Mouse (Mus musculus): ENCODE results near the gene Sde2. TPM values are rescaled to one million over a fixed set of nuclear protein-coding genes. Genes with fewer than 3 reads are reported as not detected.

The Sde2 gene
- polyA plus RNA-seq, 1 experiment = 7.1 TPM

DNA sequence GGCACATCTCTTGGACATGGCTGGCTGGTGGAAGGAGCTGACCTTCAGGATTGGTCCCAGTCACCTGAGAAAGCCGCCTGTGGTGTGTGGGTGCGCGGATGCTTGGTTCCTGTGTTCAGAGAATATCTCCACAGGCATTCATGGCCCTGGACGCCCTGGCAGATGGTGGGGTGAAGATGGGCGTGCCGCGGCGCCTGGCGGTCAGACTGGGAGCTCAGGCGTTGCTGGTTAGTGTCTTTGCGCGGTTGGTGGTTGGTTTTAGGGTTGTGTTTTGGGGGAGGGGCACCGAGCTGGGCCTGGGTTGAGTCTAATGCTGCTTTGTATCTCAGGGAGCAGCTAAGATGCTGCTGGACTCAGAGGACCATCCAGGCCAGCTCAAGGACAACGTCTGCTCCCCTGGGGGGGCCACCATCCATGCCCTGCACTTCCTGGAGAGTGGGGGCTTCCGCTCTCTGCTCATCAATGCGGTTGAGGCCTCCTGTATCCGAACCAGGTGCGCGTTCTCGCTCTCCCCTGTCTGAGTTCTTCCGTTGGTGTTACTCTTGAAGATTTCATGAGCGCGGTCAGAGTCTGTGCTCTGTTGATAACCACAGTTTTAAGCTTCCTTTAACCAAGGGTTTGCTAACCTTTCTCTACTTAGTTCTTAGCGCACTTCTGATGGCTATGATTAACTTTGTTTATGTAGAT is 55.7 kb downstream of the Sde2 start:
- Histone ChIP-seq H3K4me1 (ENCODE audit: control insufficient read depth, insufficient read depth, insufficient read length) (peaks cover 6% of the 10 kb centered on the region; the same call in 1 of the 2 replicates), H3K27ac (ENCODE audit: insufficient read depth, low read length) (peak overlapping the region; percentile 31; the same call in 1 of the 2 replicates), H3K27me3 (ENCODE audit: control insufficient read depth, insufficient read depth, low read length) (no peaks in the 10 kb centered on the region), H3K36me3 (ENCODE audit: control insufficient read depth, insufficient read depth, low read length) (peaks cover 18% of the 10 kb centered on the region), H3K4me3 (ENCODE audit: extremely low read depth, insufficient read depth, insufficient read length) (no peak overlapping the region)
- WGBS = 88% methylated on average over 24 of the region's 24 CpGs
- no peak for TF ChIP-seq CTCF (IDR thresholded peaks at IDR 0.05; ENCODE audit: extremely low read depth, insufficient read depth, insufficient read length, insufficient replicate concordance)
- TF ChIP-seq POLR2A (IDR thresholded peaks at IDR 0.05; ENCODE audit: low read depth, low read length) = no peak
- DNase-seq (ENCODE audit: low read depth in 1 of 2, low spot score in 2 of 2) = no peak

DNA sequence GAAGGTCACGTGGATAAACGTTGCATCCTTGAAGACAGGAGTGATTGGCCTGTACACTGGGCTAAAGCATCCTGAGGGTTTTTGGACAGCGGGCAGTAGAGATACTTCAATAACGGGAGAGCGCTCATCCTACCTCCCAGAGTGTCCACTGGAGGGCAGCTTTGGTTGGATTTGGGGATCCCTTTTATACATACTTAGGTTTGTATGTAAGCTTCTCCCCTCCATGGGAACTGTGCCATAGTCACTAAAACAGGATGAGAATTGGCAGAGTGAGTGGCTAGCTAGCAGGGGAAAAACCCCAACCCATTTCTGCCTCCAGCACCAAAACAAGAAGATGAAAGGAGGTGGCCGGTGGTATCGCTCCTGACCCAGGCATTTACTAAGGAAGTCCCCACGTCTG is 60.2 kb downstream of the Sde2 start:
- Histone ChIP-seq H3K27ac (ENCODE audit: insufficient read depth, low read length) (no peak overlapping the region), H3K27me3 (ENCODE audit: control insufficient read depth, insufficient read depth, low read length) (no peaks in the 10 kb centered on the region), H3K36me3 (ENCODE audit: control insufficient read depth, insufficient read depth, low read length) (peaks cover 15% of the 10 kb centered on the region), H3K4me3 (ENCODE audit: extremely low read depth, insufficient read depth, insufficient read length) (no peak overlapping the region), H3K4me1 (ENCODE audit: control insufficient read depth, insufficient read depth, insufficient read length) (peaks cover 11% of the 10 kb centered on the region; the same call in 1 of the 2 replicates)
- no peak for TF ChIP-seq CTCF (IDR thresholded peaks at IDR 0.05; ENCODE audit: extremely low read depth, insufficient read depth, insufficient read length, insufficient replicate concordance)
- TF ChIP-seq POLR2A (IDR thresholded peaks at IDR 0.05; ENCODE audit: low read depth, low read length) = no peak
- no peak for DNase-seq (ENCODE audit: low read depth in 1 of 2, low spot score in 2 of 2)
- 70% methylated on average over 8 of the region's 8 CpGs for WGBS

DNA sequence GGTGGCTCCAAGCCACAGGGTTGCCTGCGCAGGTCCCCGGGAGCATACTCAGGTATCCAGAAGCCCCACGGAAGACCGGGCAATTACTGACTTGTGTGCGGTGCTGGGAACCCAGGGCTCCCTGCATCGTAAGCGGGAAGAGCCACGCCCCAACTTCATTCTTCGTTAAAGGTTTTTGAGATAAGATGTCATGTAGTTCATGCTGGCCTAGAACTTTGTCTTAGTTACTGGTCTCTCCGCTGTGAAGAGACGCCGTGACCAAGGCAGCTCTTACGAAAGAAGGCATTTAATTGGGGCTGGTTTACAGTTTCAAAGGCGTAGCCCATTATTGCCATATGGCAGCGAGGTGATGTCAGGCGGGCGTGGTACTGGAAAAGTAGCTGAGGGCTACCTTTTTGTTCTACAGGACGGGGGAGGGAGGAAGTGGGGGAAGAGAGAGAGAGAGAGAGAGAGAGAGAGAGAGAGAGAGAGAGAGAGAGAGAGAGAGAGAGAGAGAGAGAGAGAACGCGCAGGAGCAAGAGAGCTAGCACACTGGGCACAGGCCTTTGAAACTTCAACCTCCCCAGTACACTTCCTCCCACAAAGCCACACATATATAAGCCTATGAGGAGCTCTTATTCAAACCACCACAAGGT is 60.8 kb downstream of the Sde2 start:
- no peak for DNase-seq (ENCODE audit: low read depth in 1 of 2, low spot score in 2 of 2)
- no peaks in the 10 kb centered on the region for H3K27me3 ChIP-seq (ENCODE audit: control insufficient read depth, insufficient read depth, low read length)
- TF ChIP-seq POLR2A (IDR thresholded peaks at IDR 0.05; ENCODE audit: low read depth, low read length) = no peak
- no peak for TF ChIP-seq CTCF (IDR thresholded peaks at IDR 0.05; ENCODE audit: extremely low read depth, insufficient read depth, insufficient read length, insufficient replicate concordance)
- 44% methylated on average over 20 of the region's 20 CpGs for WGBS
- H3K27ac ChIP-seq (ENCODE audit: insufficient read depth, low read length) = no peak overlapping the region
- H3K36me3 ChIP-seq (ENCODE audit: control insufficient read depth, insufficient read depth, low read length) = peaks cover 9% of the 10 kb centered on the region
- H3K4me1 ChIP-seq (ENCODE audit: control insufficient read depth, insufficient read depth, insufficient read length) = peaks cover 14% of the 10 kb centered on the region; the same call in 1 of the 2 replicates
- H3K4me3 ChIP-seq (ENCODE audit: extremely low read depth, insufficient read depth, insufficient read length) = no peak overlapping the region

DNA sequence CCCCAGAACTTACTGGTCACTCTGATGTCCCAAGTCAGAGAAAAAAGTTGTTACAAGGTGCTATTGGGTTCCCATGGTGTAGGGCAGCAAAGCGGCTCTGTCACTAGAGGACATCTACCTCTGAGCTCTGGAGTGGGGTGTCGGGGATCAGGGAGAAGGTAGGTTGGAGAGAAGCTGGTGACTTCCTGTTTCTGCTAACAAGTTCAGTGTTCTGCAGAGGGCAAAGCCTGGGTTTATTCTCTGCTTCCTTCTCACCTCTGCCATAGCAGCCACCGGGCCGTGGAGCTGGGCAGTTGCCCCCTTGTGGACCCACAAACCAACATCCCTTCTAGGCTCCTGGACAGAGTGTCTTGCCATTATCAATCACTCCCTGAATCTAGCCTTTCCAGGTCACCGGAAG is 61.9 kb downstream of the Sde2 start:
- no peaks in the 10 kb centered on the region for H3K27me3 ChIP-seq (ENCODE audit: control insufficient read depth, insufficient read depth, low read length)
- WGBS = 40% methylated on average over 5 of the region's 5 CpGs
- H3K36me3 ChIP-seq (ENCODE audit: control insufficient read depth, insufficient read depth, low read length) = 0 out of 2 replicates have a peak, but pooled peaks cover 1% of the 10 kb centered on the region
- no peak overlapping the region for H3K4me3 ChIP-seq (ENCODE audit: extremely low read depth, insufficient read depth, insufficient read length)
- no peak for TF ChIP-seq POLR2A (IDR thresholded peaks at IDR 0.05; ENCODE audit: low read depth, low read length)
- no peak for TF ChIP-seq CTCF (IDR thresholded peaks at IDR 0.05; ENCODE audit: extremely low read depth, insufficient read depth, insufficient read length, insufficient replicate concordance)
- 0 out of 2 replicates have a peak overlapping the region, but pooled peaks have one; percentile 43 for H3K27ac ChIP-seq (ENCODE audit: insufficient read depth, low read length)
- peaks cover 14% of the 10 kb centered on the region; the same call in 1 of the 2 replicates for H3K4me1 ChIP-seq (ENCODE audit: control insufficient read depth, insufficient read depth, insufficient read length)
- DNase-seq (ENCODE audit: low read depth in 1 of 2, low spot score in 2 of 2) = no peak

DNA sequence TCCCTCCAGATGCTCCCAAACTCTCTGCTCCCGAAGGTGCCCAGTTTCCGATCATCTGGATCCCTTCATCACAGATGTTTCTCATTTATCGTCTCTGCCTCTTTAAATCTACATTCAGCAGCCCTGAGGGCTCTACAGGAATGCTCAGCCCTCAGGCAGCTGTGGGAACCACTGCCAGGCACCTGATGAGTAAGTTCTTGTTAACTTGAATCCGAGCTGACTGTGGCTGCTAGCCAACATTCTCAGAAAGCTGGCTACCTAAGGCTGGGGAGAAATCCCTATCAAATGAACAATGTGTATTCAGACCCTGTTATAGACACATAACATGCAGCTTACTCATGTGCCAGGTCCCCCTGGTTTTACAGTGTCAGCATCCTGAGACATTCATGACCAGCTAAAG is 62.9 kb downstream of the Sde2 start:
- TF ChIP-seq CTCF (IDR thresholded peaks at IDR 0.05; ENCODE audit: extremely low read depth, insufficient read depth, insufficient read length, insufficient replicate concordance) (no peak), POLR2A (IDR thresholded peaks at IDR 0.05; ENCODE audit: low read depth, low read length) (no peak)
- Histone ChIP-seq H3K4me1 (ENCODE audit: control insufficient read depth, insufficient read depth, insufficient read length) (peaks cover 12% of the 10 kb centered on the region; the same call in 1 of the 2 replicates), H3K4me3 (ENCODE audit: extremely low read depth, insufficient read depth, insufficient read length) (no peak overlapping the region), H3K27ac (ENCODE audit: insufficient read depth, low read length) (no peak overlapping the region), H3K27me3 (ENCODE audit: control insufficient read depth, insufficient read depth, low read length) (no peaks in the 10 kb centered on the region), H3K36me3 (ENCODE audit: control insufficient read depth, insufficient read depth, low read length) (no peaks in the 10 kb centered on the region)
- DNase-seq (ENCODE audit: low read depth in 1 of 2, low spot score in 2 of 2) = no peak
- 88% methylated on average over 4 of the region's 4 CpGs for WGBS

DNA sequence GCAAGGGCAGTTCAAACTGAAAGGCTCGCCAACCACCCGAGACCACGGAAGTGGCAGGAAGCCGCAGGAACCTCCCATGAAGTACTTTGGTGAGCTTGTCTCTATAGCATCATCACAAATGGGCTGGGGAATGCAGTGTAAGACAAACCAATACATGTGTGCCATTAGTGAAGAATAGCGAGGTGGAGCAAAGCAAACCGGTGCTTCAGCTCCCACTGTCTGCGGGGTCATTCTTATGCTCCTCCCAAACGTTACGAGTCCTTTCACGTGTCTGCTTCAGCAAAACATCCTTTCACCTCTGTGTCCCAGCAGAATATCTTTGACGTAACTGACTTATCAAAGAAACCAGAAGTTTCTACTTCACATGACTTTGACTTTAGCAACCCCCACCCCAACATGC is 65.5 kb downstream of the Sde2 start:
- DNase-seq (ENCODE audit: low read depth in 1 of 2, low spot score in 2 of 2) = peak in 1 of 2 experiments; percentile 43
- TF ChIP-seq CTCF (IDR thresholded peaks at IDR 0.05; ENCODE audit: extremely low read depth, insufficient read depth, insufficient read length, insufficient replicate concordance) (no peak), POLR2A (IDR thresholded peaks at IDR 0.05; ENCODE audit: low read depth, low read length) (no peak)
- 50% methylated on average over 11 of the region's 11 CpGs for WGBS
- Histone ChIP-seq H3K4me3 (ENCODE audit: extremely low read depth, insufficient read depth, insufficient read length) (no peak overlapping the region), H3K27me3 (ENCODE audit: control insufficient read depth, insufficient read depth, low read length) (no peaks in the 10 kb centered on the region), H3K4me1 (ENCODE audit: control insufficient read depth, insufficient read depth, insufficient read length) (peaks cover 12% of the 10 kb centered on the region; the same call in 1 of the 2 replicates), H3K27ac (ENCODE audit: insufficient read depth, low read length) (no peak overlapping the region), H3K36me3 (ENCODE audit: control insufficient read depth, insufficient read depth, low read length) (no peaks in the 10 kb centered on the region)

All from spleen, adult 2 months (tissue).